ENCODE assay signal across 31 mouse cellular contexts in genomic region chr12:76085066-76085465, GRCm38 (mm10).
A peak's percentile ranks its signal among the peaks of the same experiment; 100 is the strongest.
DNase-seq lines count a peak whose midpoint lies in the region; ATAC-seq and TF ChIP-seq lines count a peak whose summit lies in the region.
"Had no signal": no experiment of that assay in that cellular context is flagged by ENCODE, and none has a peak within 500 bp of the region (broad histone marks: within the 10 kb centered on the region; RNA-seq: fewer than 3 reads in every experiment).

No protein-coding gene starts in this region.

- DNase-seq in kidney, postnatal 0 days (ENCODE audit: low spot score), result peak; percentile 14
- no peak for DNase-seq in kidney, adult 2 months
- peak; percentile 58 for DNase-seq in NIH3T3 (ENCODE audit: low read depth)
- no peak for DNase-seq in frontal cortex, postnatal 14 days (ENCODE audit: low spot score in 2 of 2)
- DNase-seq: adrenal gland, postnatal 14 days; cerebellum, adult 11 months; cerebellum, adult 9-10 months; gastrocnemius, adult 2 months; gastrocnemius, postnatal 36 days; heart, adult 2 months; kidney, adult 18-20 months; kidney, postnatal 10 days; layer of hippocampus, adult 9-11 months; liver; lung, embryonic 14.5 days; lung, postnatal 14 days; right cerebral cortex, adult 18-20 months; spleen, adult 18-20 months; thymus, adult 2 months; thymus, postnatal 36 days had no signal

- 42% methylated on average over 9 of the region's 9 CpGs for WGBS in kidney, postnatal 0 days
- 68% methylated on average over 9 of the region's 9 CpGs for WGBS in kidney, adult 2 months
- 89% methylated on average over 9 of the region's 9 CpGs for WGBS in forebrain, embryonic 12.5 days
- 86% methylated on average over 9 of the region's 9 CpGs for WGBS in midbrain, embryonic 15.5 days

- no peaks in the 10 kb centered on the region for H3K27me3 ChIP-seq in kidney, postnatal 0 days (ENCODE audit: insufficient read depth, low read length)
- no peaks in the 10 kb centered on the region for H3K27me3 ChIP-seq in kidney, adult 2 months (replicated peaks; ENCODE audit: control insufficient read depth, insufficient read depth, low read length)
- H3K27me3 ChIP-seq in forebrain, embryonic 12.5 days, result no peaks in the 10 kb centered on the region
- no peaks in the 10 kb centered on the region for H3K27me3 ChIP-seq in midbrain, embryonic 15.5 days (replicated peaks)
- H3K27me3 ChIP-seq: CH12.LX; heart, embryonic 12.5 days; hindbrain, embryonic 15.5 days; Patski had no signal

- no peak overlapping the region for H3K9ac ChIP-seq in kidney, postnatal 0 days (ENCODE audit: low read depth, low read length)
- no peak overlapping the region for H3K9ac ChIP-seq in forebrain, embryonic 12.5 days
- H3K9ac ChIP-seq in midbrain, embryonic 15.5 days, result no peak overlapping the region
- H3K9ac ChIP-seq: heart, embryonic 12.5 days; hindbrain, embryonic 15.5 days; liver, embryonic 15.5 days; lung, embryonic 14.5 days had no signal

- no peak for TF ChIP-seq POLR2A in kidney, adult 2 months (IDR thresholded peaks at IDR 0.05; ENCODE audit: low read depth, low read length)

- H3K36me3 ChIP-seq in kidney, postnatal 0 days (ENCODE audit: insufficient read depth, low read length), result 0 out of 2 replicates have a peak, but pooled peaks cover 6% of the 10 kb centered on the region
- H3K36me3 ChIP-seq in kidney, adult 2 months (ENCODE audit: control insufficient read depth, insufficient read depth, low read length), result peaks cover 3% of the 10 kb centered on the region; the same call in 1 of the 2 replicates
- peaks cover 43% of the 10 kb centered on the region for H3K36me3 ChIP-seq in forebrain, embryonic 12.5 days (replicated peaks)
- no peaks in the 10 kb centered on the region; the same call in 1 of the 2 replicates for H3K36me3 ChIP-seq in midbrain, embryonic 15.5 days (replicated peaks)
- H3K36me3 ChIP-seq: hindbrain, embryonic 15.5 days; liver, embryonic 15.5 days had no signal

- no peak overlapping the region for H3K27ac ChIP-seq in kidney, postnatal 0 days
- H3K27ac ChIP-seq in kidney, adult 2 months (ENCODE audit: insufficient read depth, low read depth, low read length), result no peak overlapping the region
- no peak overlapping the region for H3K27ac ChIP-seq in forebrain, embryonic 12.5 days
- no peak overlapping the region for H3K27ac ChIP-seq in midbrain, embryonic 15.5 days
- H3K27ac ChIP-seq: gastrocnemius, adult 2 months; heart, adult 2 months; hindbrain, embryonic 10.5 days; hindbrain, embryonic 15.5 days; liver, embryonic 15.5 days had no signal

- H3K4me1 ChIP-seq in kidney, postnatal 0 days (replicated peaks; ENCODE audit: insufficient read depth, low read length), result no peaks in the 10 kb centered on the region
- no peaks in the 10 kb centered on the region for H3K4me1 ChIP-seq in kidney, adult 2 months (ENCODE audit: control insufficient read depth, insufficient read depth, low read length)
- peaks cover 16% of the 10 kb centered on the region for H3K4me1 ChIP-seq in forebrain, embryonic 12.5 days
- H3K4me1 ChIP-seq in midbrain, embryonic 15.5 days, result peaks cover 24% of the 10 kb centered on the region
- H3K4me1 ChIP-seq: liver, embryonic 15.5 days had no signal

- H3K4me2 ChIP-seq in kidney, postnatal 0 days (ENCODE audit: low read length), result no peak overlapping the region
- H3K4me2 ChIP-seq in forebrain, embryonic 12.5 days, result no peak overlapping the region
- no peak overlapping the region for H3K4me2 ChIP-seq in midbrain, embryonic 15.5 days
- H3K4me2 ChIP-seq: heart, embryonic 12.5 days; hindbrain, embryonic 15.5 days; liver, embryonic 15.5 days; lung, embryonic 14.5 days; midbrain, embryonic 11.5 days had no signal

- H3K9me3 ChIP-seq in kidney, postnatal 0 days (replicated peaks; ENCODE audit: low read length), result no peaks in the 10 kb centered on the region
- no peaks in the 10 kb centered on the region for H3K9me3 ChIP-seq in forebrain, embryonic 12.5 days
- H3K9me3 ChIP-seq in midbrain, embryonic 15.5 days, result no peaks in the 10 kb centered on the region
- H3K9me3 ChIP-seq: heart, embryonic 12.5 days; hindbrain, embryonic 10.5 days; hindbrain, embryonic 15.5 days; liver, embryonic 15.5 days had no signal

- ATAC-seq in kidney, postnatal 0 days (replicated peaks; ENCODE audit: low FRiP score, low read depth), result 0 out of 2 replicates have a peak, but pooled peaks have one; percentile 57
- ATAC-seq in megakaryocyte, adult 5-6 weeks (ENCODE audit: poor library complexity, severe bottlenecking), result peak; percentile 66; the same call in 1 of the 2 replicates
- no peak for ATAC-seq in forebrain, embryonic 12.5 days (ENCODE audit: low FRiP score)
- no peak for ATAC-seq in midbrain, embryonic 15.5 days (replicated peaks)
- ATAC-seq: forebrain, embryonic 14.5 days; Patski had no signal

- no peak overlapping the region for H3K4me3 ChIP-seq in kidney, postnatal 0 days (replicated peaks; ENCODE audit: low read depth, low read length)
- H3K4me3 ChIP-seq in kidney, adult 2 months (ENCODE audit: insufficient read depth, low read depth, low read length), result no peak overlapping the region
- no peak overlapping the region for H3K4me3 ChIP-seq in forebrain, embryonic 12.5 days (replicated peaks)
- H3K4me3 ChIP-seq in midbrain, embryonic 15.5 days, result no peak overlapping the region
- H3K4me3 ChIP-seq: gastrocnemius, adult 2 months; heart, adult 2 months; heart, embryonic 12.5 days; hindbrain, embryonic 10.5 days; hindbrain, embryonic 15.5 days; liver, embryonic 15.5 days had no signal

- no peak for TF ChIP-seq CTCF in kidney, postnatal 0 days (IDR thresholded peaks at IDR 0.05; ENCODE audit: low read depth)
- TF ChIP-seq CTCF in kidney, adult 2 months (conservative IDR thresholded peaks at IDR 0.05; ENCODE audit: insufficient read depth, insufficient read length, low read depth, low read length), result no peak

Comparison
In these comparisons a context has a peak if more than half of its experiments do, and no peak if none do; other contexts are left out.
1. DNase-seq: peak in kidney, postnatal 0 days (single experiment) and NIH3T3 (single experiment); none in kidney, adult 2 months (single experiment) and frontal cortex, postnatal 14 days (0 of 2).
2. ATAC-seq: peak in kidney, postnatal 0 days (single experiment) and megakaryocyte, adult 5-6 weeks (single experiment); none in forebrain, embryonic 12.5 days (single experiment) and midbrain, embryonic 15.5 days (single experiment).